Mouse (Mus musculus) frontal cortex, adult (tissue): ENCODE data around the gene Sgsm1.

Experiments used
- ATAC-seq: cut with Nextera tagmentation; 2 replicates; pipeline ENCODE4 v1.9.2; 2017; ENCODE audit warnings: mild to moderate bottlenecking, moderate library complexity, mixed read lengths; ENCODE audit not compliant: low TSS enrichment

Sgsm1 gene

GRCm38 (mm10) chr5:113313998-113314397 is 3.4 kb upstream of the Sgsm1 start:
- peak; percentile 80 for ATAC-seq

GRCm38 (mm10) chr5:113309491-113310376 is 852 bp downstream of the Sgsm1 start:
- no peak for ATAC-seq

GRCm38 (mm10) chr5:113306750-113307477 is 3.7 kb downstream of the Sgsm1 start:
- peak; percentile 24; the same call in 1 of the 2 replicates for ATAC-seq

- ATAC-seq, result peak; percentile 56; the same call in 1 of the 2 replicates
These were observed 6.1 kb downstream of the Sgsm1 start for GRCm38 (mm10) chr5:113304527-113304926.

GRCm38 (mm10) chr5:113301841-113302240 is 8.7 kb downstream of the Sgsm1 start:
- ATAC-seq, result no peak

- ATAC-seq, result peak; percentile 29; the same call in 1 of the 2 replicates
These were observed 10.3 kb downstream of the Sgsm1 start for GRCm38 (mm10) chr5:113300148-113300889.

- no peak for ATAC-seq
These were observed 11.2 kb downstream of the Sgsm1 start for GRCm38 (mm10) chr5:113299433-113299832.

- ATAC-seq, result no peak
These were observed 11.8 kb downstream of the Sgsm1 start for GRCm38 (mm10) chr5:113298826-113299225.

- no peak for ATAC-seq
These were observed 12.5 kb downstream of the Sgsm1 start for GRCm38 (mm10) chr5:113298040-113298439.

GRCm38 (mm10) chr5:113295791-113296190 is 14.8 kb downstream of the Sgsm1 start:
- ATAC-seq, result 0 out of 2 replicates have a peak, but pooled peaks have one; percentile 32

GRCm38 (mm10) chr5:113294575-113294974 is 16.0 kb downstream of the Sgsm1 start:
- ATAC-seq, result no peak

- ATAC-seq, result no peak
These were observed 17.1 kb downstream of the Sgsm1 start for GRCm38 (mm10) chr5:113293446-113293845.

- no peak for ATAC-seq
These were observed 17.8 kb downstream of the Sgsm1 start for GRCm38 (mm10) chr5:113292832-113293231.

- ATAC-seq, result no peak
These were observed 18.4 kb downstream of the Sgsm1 start for GRCm38 (mm10) chr5:113292179-113292578.

- no peak for ATAC-seq
These were observed 19.5 kb downstream of the Sgsm1 start for GRCm38 (mm10) chr5:113291125-113291524.

GRCm38 (mm10) chr5:113290149-113290548 is 20.4 kb downstream of the Sgsm1 start:
- ATAC-seq, result no peak

- peak; percentile 69 for ATAC-seq
These were observed 22.1 kb downstream of the Sgsm1 start for GRCm38 (mm10) chr5:113288490-113288889.

- no peak for ATAC-seq
These were observed 22.8 kb downstream of the Sgsm1 start for GRCm38 (mm10) chr5:113287762-113288161.

GRCm38 (mm10) chr5:113286591-113287520 is 23.7 kb downstream of the Sgsm1 start:
- ATAC-seq, result no peak

GRCm38 (mm10) chr5:113286048-113286447 is 24.5 kb downstream of the Sgsm1 start:
- no peak for ATAC-seq

- no peak for ATAC-seq
These were observed 25.0 kb downstream of the Sgsm1 start for GRCm38 (mm10) chr5:113285541-113285940.
